Mouse (Mus musculus) gastrocnemius, adult 8-10 months (tissue): ENCODE results near the gene Hddc2. TPM values are rescaled to one million over a fixed set of nuclear protein-coding genes. Genes with fewer than 3 reads are reported as not detected.
"Not testable (repeated sequence)": the region's sequence is repeated elsewhere in the genome, so short reads cannot be mapped to it uniquely, and the experiment has no call there.

Source experiments
- DNase-seq, 2 experiments: peaks; one replicate each; pipeline ENCODE4 v3.0.0; 2022; ENCODE audit warnings: low spot score in 2 of 2
- total RNA-seq, 4 experiments: library from RNA; stranded (reverse); gene quantifications; 2 replicates each; pipeline ENCODE4 v1.2.4; 2022

Hddc2 gene
- total RNA-seq, 4 experiments from 2014 or later: 16.5 to 22.4 (median 20.4) TPM

GRCm38 (mm10) chr10:31352845-31353427, 39.8 kb downstream of the Hddc2 start:
- no peak for DNase-seq

DNA sequence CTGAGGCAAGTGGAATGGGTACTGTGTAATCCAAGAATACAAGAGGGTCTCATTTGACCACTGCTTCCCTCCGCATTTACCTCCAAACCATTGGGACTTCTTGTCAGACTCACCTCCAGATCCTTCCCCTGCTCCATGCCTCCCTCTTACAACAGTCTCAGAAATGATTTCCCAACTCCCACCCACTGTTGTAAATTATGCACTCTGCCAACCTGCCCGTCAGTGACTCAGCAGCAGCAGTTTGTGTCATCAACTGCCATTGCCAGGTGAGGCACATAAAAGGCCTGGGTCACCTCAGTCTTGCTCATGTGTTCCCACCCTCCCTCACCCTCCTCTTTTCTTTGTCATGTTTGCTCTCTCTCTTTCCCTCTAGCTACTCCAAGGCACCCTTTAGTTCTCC, 41.0 kb downstream of the Hddc2 start:
- DNase-seq: no peak

DNA sequence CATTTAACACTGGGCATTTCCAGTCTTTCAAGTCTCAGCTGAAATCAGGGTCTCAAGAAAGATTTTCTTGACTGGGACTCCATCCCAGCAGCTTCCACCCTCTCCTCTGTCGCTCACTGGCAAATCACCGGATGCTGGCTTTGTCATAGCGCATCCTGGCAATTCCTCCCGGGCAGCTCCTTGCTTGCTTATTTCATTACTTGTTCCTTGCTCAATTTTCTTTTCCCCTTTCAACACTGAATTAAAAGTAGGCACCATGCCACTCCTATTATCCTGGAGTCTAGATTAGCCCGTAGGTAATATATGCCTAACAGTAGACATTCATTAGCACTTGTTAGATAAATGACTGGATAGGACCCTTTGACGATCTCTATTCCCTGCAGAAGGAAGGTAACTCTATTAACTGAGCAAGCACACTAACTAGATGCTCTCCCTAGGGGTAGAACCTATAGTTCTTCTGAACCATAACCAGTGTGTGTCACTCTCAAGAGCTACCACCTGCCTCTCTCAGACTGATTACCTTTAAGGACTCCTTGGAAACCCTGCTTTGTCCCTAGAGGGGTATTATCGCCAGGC, 41.8 kb downstream of the Hddc2 start:
- no peak for DNase-seq

- DNase-seq: no peak
These were observed 46.6 kb downstream of the Hddc2 start for GRCm38 (mm10) chr10:31359749-31360148.

GRCm38 (mm10) chr10:31370200-31370599, 57.0 kb downstream of the Hddc2 start:
- not testable (repeated sequence) for DNase-seq

Other genes with a start within 250 kb of the Hddc2 start
- gene Tpd52l1, start 132.6 kb downstream of the Hddc2 start, total RNA-seq: 10 to 100 TPM; 29.3 to 31.8 (median 30.8) TPM